Mouse (Mus musculus) heart, postnatal 4 days (tissue): ENCODE results near the gene Slc16a9. TPM values are rescaled to one million over a fixed set of nuclear protein-coding genes. Genes with fewer than 3 reads are reported as not detected.
A peak's percentile ranks its signal among the peaks of the same experiment; 100 is the strongest.

Source experiments
- DNase-seq: peaks from one replicate; pipeline ENCODE4 v3.0.0; 2021
- total RNA-seq, 2 experiments: library from RNA; stranded (reverse); gene quantifications; 2 replicates each; pipeline ENCODE4 v1.2.3; 2021

The Slc16a9 gene
- total RNA-seq, 2 experiments from 2014 or later: 1.4 to 1.9 TPM

- no peak for DNase-seq
Measured at GRCm38 (mm10) chr10:70250766-70251165, 5.9 kb downstream of the Slc16a9 start.

GRCm38 (mm10) chr10:70254666-70255065 lies 9.8 kb downstream of the Slc16a9 start:
- no peak for DNase-seq

DNA sequence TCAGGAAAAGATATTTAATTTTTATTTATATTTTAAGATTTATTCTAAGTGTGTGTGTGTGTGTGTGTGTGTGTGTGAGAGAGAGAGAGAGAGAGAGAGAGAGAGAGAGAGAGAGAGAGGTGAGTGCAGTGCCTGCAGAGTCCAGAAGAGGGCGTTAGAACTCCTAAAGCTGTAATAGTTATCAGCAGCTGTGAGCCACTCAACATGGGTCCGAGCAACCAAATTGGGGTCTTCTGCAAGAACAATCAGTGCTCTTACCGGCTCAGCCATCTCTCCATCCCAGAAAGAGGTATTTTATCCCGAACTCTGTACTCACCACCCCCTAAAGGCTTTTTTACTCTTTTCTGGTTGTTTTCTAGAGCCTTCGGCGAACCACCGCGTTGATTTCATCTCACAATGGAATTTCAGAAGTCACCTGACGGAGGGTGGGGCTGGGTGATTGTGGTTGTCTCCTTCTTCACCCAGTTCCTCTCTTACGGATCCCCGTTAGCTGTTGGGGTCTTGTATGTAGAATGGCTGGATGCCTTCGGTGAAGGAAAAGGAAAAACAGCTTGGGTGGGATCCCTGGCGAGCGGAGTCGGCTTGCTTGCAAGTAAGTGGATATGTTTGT lies 10.8 kb downstream of the Slc16a9 start:
- no peak for DNase-seq

DNA sequence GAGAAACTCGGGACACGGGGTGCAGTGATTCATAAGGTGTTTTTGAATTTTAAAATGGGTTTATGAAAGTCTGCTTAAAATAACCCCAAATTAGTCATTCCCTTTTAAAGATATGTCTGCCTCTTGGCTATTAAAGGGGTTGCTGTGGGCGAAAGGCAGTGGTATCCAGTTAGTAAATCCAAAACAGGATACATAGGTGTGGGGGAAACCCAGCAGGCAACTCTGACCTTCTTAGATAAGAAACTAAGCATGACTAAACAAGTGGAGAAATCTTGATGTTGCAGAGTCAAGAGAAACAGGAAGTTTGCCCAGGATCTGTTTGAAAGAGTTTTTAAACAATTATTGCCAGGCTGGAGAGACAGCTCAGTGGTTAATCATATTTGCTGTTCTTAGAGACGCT lies 12.1 kb downstream of the Slc16a9 start:
- no peak for DNase-seq

DNA sequence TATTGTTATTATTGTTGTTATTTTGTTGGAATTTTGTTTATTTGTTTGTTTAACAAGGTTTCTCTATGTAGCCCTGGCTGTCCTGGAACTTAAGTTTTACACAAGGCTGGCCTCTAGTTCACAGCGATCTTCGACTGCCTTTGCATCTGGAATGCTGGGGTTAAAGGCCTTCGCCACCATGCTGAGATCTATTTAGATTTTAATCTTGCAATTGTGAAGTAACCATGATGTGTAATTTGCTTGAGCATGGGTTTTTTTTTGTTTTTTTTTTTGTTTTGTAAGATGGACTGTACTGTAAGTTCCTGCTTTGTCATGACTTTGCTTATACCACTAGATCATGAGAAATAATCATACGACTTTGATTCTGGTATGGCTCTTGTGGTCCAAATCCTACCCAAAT lies 16.0 kb downstream of the Slc16a9 start:
- no peak for DNase-seq

GRCm38 (mm10) chr10:70262051-70262450 lies 17.2 kb downstream of the Slc16a9 start:
- no peak for DNase-seq

DNA sequence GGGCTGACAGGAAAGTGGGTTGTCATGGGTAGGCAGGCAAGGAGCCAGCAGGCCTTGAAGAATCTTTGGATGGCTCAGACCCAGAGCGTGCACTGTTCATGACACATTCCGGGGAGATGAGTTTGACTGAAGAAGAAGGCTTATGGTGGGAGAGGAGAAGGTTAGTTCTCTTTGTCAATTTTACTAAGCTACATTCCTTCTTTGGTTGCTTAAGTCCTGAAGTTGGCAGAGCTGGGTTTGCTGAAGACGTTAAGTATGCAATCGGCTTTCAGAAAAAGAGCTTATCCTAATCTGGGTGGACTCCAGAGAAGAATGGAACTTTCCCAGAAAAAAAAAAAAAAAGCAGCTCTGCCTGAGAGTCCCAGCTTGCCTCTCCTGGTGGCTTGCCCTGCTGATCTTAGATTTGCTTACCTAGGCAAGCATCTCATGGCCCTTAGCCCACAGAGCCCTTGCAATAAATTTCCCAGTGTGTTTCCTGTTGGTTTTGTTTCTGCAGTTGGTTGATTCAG lies 18.8 kb downstream of the Slc16a9 start:
- DNase-seq: no peak

- DNase-seq: no peak
Measured at GRCm38 (mm10) chr10:70264337-70265036, 19.6 kb downstream of the Slc16a9 start.

GRCm38 (mm10) chr10:70266501-70266900 lies 21.6 kb downstream of the Slc16a9 start:
- no peak for DNase-seq

GRCm38 (mm10) chr10:70268581-70269446 lies 23.9 kb downstream of the Slc16a9 start:
- DNase-seq: no peak

GRCm38 (mm10) chr10:70269447-70269787 lies 24.5 kb downstream of the Slc16a9 start:
- DNase-seq: no peak

DNA sequence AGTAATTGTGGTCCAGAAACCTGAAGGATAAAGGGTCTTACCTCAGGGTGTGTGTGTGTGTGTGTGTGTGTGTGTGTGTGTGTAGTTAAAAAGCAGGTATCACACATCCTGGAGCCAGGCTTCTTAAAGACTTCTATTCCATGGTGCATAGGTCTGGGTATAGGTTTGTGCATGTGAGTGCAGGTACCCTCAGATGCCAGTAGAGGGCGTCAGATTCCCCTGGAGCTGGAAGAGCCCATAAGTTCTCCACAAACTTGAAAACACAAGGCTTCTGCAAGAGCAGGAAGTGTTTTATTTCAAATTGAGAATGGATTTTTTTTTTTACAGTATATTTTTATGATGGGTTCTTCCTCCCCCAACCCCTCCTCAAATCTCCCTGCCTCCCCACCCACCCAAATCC lies 31.8 kb downstream of the Slc16a9 start:
- no peak for DNase-seq

DNA sequence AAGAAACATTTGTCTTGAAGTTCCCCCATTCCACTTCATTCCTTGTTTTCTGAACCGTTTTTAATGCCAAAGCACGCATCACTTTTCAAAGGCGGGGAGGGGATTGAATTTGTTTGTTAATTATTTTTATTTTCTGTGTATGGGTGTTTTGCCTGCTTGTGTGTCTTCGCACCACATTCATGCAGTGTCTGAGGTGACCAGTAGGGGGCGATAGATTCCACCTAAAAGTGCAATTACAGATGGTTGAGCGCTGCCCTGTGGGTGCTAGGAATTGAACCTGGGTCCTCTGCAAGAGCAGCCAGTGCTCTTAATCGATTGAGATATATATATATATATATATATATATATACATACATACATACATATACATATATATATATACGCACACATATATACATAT lies 34.4 kb downstream of the Slc16a9 start:
- no peak for DNase-seq

DNA sequence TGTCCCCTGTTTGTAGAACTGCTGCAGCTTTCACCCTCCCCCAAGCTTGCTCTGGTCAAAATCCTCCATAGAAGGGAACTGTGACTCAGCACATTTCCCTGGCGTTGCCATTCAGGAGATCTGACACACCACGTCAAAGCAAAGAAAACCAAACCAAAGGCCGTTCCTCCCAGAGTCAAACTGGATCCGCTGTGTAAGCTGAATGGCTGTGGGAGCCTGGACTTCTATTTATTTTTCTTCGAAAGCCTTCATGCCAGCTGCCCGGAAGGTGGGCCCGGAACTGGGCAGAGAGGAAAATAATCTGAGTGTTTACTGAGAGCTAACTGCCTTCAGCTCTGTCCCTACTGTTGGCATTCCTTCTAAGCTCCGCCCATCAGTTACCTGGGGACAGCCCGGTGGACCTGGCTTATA lies 42.9 kb downstream of the Slc16a9 start:
- peak; percentile 27 for DNase-seq

DNA sequence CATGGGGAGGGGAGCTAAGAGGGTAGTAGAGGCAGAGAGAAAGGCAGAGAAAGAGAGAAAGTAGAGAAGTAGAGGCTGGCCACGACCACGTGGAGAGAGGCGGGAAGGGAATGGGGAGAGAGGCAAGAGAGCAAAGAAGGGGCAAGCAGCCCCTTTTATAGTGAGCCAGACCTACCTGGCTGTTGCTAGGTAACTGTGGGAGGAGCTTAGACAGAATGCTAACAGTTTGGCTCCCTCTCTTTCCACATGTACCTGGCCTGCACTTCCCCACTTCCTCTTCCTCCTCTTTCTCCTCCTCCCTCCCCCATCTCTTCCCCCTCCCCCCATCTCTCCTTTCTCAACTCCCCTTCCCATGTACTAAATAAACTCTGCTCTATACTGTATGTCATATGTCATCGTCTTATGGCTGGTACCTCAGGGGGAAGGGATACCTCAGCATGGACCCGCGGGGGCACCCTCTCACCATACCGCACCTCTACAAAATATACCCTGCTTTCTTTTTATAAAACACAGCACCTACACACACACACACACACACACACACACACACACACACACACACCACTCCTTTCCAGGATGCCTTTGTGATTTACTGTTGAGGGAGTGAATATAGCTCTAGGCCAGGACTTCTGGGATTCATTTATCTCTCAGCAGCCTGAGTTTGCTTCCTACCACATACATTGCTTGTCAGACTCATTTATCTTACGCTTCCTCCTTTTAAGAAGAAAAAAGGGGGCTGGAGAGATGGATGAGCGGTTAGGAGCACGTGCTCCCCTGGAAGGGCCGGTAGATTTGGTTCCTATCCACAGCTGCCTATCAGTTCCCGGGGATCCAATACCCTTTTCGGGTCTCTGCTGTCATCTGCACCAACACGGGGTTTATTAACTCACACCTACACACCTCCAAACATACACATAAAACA lies 43.8 kb downstream of the Slc16a9 start:
- DNase-seq: no peak

DNA sequence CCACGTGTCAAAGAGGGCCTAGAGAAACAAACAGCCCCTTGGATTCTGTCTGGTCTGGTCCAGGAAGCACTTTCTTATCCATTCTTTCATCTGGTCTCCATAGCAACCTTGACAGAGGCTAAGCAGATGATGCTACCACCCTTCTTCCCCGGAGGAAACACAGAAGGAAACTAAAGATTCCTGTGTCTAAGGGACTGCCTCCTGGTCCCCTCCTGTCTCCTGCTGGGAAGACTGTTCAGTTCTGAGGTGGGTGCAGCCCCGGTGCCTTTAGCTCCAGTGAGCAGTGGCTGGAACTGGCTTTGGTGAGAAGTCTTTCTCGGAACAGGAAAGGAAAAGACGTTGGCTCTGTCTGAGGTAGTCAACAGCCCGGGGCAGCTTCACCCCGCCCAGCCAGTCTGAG lies 47.1 kb downstream of the Slc16a9 start:
- DNase-seq: no peak

GRCm38 (mm10) chr10:70294094-70294493 lies 49.2 kb downstream of the Slc16a9 start:
- DNase-seq: no peak

- DNase-seq: peak; percentile 82
Measured at GRCm38 (mm10) chr10:70296531-70297366, 51.8 kb downstream of the Slc16a9 start.

DNA sequence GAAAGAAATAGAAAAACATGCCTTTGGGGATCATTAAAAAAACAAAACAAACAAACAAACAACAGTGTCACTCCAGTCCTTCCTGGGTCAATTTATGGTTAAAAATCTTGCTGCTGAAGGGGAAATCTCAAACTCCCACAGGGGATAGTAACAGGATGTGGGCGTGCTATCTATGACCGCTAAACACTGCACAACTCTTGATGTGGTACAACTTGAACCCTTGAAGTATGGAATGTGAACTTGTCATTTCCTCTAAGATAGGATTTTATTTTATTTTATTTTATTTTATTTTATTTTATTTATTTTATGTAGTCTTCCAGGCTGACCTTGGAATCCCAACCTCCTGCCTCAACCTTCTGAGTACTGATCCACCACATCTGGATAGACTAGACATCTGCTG lies 54.2 kb downstream of the Slc16a9 start:
- DNase-seq: no peak

- DNase-seq: peak; percentile 11
Measured at GRCm38 (mm10) chr10:70299653-70300052, 54.8 kb downstream of the Slc16a9 start.

DNA sequence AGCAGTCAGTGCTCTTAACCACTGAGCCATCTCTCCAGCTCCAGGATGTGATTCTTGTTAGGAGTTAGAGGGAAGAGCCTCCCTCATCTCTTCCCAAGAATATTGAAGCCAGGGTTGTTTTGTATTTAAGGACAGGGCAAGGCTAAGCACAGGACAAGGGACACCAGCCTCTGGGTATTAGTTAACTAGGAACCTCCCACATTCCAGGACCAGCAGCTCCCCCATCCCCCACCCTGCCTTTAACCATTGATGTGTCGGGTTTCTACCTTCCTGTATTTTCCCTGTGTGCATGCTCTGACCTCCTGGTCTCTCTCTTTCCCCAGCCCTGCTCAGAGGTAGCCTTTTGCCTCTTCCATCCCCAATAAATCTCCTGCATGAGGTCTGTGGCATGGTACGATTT lies 56.3 kb downstream of the Slc16a9 start:
- no peak for DNase-seq
